Mouse (Mus musculus) intestine, embryonic 14.5 days (tissue): Measurements from ENCODE around the gene Twf1. TPM values are rescaled to one million over a fixed set of nuclear protein-coding genes. Genes with fewer than 3 reads are reported as not detected.

Experiments
- ATAC-seq: fragments of 200-750 bp; cut with Nextera tagmentation; replicated peaks from 2 replicates; pipeline ENCODE4 v1.8.0; 2017; ENCODE audit warnings: low read depth, moderate number of reproducible peaks, moderate TSS enrichment, moderate library complexity; ENCODE audit not compliant: low FRiP score, low TSS enrichment
- DNase-seq: peaks from one replicate; pipeline ENCODE4 v3.0.0-alpha.2; 2018; ENCODE audit warnings: low spot score
- H3K27ac ChIP-seq: fragments of 300-500 bp; sonication (generic); 2 replicates; pipeline ENCODE4 v1.5.1; 2014; ENCODE audit warnings: low read depth, mild to moderate bottlenecking, control low read depth
- H3K27me3 ChIP-seq: fragments of 300-500 bp; sonication (generic); replicated peaks from 2 replicates; pipeline ENCODE4 v1.6.1; 2014; ENCODE audit warnings: low read length, control low read depth; ENCODE audit not compliant: control insufficient read depth, insufficient read depth
- H3K36me3 ChIP-seq: fragments of 300-500 bp; sonication (generic); 2 replicates; pipeline ENCODE4 v1.6.1; 2014; ENCODE audit warnings: low read length, control low read depth; ENCODE audit not compliant: control insufficient read depth, insufficient read depth
- H3K4me1 ChIP-seq: fragments of 300-500 bp; sonication (generic); replicated peaks from 2 replicates; pipeline ENCODE4 v1.6.1; 2014; ENCODE audit warnings: low read length, control low read depth, mixed read lengths; ENCODE audit not compliant: control insufficient read depth, insufficient read depth
- H3K4me2 ChIP-seq: fragments of 300-500 bp; sonication (generic); 2 replicates; pipeline ENCODE4 v1.6.1; 2014; ENCODE audit warnings: low read length
- H3K4me3 ChIP-seq: fragments of 300-500 bp; sonication (generic); 2 replicates; pipeline ENCODE4 v1.5.1; 2014; ENCODE audit warnings: low read depth, low read length, control low read depth, mixed read lengths
- H3K9ac ChIP-seq: fragments of 300-500 bp; sonication (generic); 2 replicates; pipeline ENCODE4 v1.6.1; 2014; ENCODE audit warnings: mild to moderate bottlenecking, low read length
- H3K9me3 ChIP-seq: fragments of 300-500 bp; sonication (generic); 2 replicates; pipeline ENCODE4 v1.6.1; 2016; ENCODE audit warnings: low read length, control low read depth; ENCODE audit not compliant: control insufficient read depth
- WGBS: fragments of 180-500 bp; shearing (Covaris S2); extraction: QIAGEN DNeasy Blood & Tissue Kit; methylation state at CpG from one replicate; pipeline ENCODE4 v1.1.7; 2014; 5-methylcytosine and 5-hydroxymethylcytosine counted together
- polyA plus RNA-seq: library from polyadenylated mRNA; unstranded; fragments of >200 nt; fragmentation: Nextera tagmentation; extraction: Ambion mirVana; gene quantifications from 2 replicates; pipeline ENCODE4 v1.2.1, GENCODE M21; 2014

Gene Twf1
- polyA plus RNA-seq, 1 experiment from 2014 or later, result 101 TPM

DNA sequence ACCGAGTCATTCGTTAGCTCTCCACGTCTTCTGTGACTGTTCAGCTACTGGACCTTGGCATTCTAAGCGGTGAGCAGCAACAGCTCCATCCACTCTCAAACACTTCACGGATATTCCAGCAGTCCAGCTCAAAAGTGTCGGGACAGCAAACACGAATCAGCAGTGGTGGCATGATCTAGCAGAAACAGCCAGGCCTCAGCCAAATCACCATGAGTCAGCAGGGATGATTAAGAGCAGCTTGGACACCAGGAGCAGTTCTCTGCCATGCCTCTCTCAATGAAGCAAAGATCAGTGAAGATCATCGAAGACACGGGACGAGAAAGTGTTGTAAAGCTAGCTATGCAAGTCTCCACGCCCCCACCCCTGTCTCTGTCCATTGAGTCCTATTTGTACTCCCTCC lies 26.3 kb upstream of the Twf1 start:
- no peaks in the 10 kb centered on the region for H3K27me3 ChIP-seq
- no peak overlapping the region for H3K27ac ChIP-seq
- ATAC-seq (no peak), DNase-seq (no peak)
- no peaks in the 10 kb centered on the region for H3K9me3 ChIP-seq
- WGBS, result 92% methylated on average over 11 of the region's 11 CpGs
- H3K9ac ChIP-seq, result no peak overlapping the region
- H3K4me3 ChIP-seq, result no peak overlapping the region
- H3K36me3 ChIP-seq, result no peaks in the 10 kb centered on the region
- H3K4me1 ChIP-seq, result no peaks in the 10 kb centered on the region
- no peak overlapping the region for H3K4me2 ChIP-seq

DNA sequence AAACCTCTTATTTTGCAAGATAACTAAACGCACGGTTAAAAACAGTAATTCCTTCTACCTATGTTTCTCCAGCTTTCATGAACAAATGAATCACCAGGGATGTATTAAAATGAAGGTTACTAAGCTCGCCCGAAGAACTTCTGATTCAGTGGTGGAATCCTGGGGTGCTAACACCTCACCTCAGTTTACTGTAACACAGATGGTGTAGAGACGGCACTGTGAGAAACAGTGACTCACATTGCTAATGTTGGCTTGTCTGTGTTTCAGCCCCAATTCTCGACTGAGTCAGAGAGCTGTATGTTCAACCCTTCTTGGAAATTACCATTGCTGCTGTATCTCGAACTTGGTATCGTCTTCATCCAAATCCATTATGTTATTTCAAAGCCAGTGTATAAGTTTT lies 18.1 kb upstream of the Twf1 start:
- 95% methylated on average over 8 of the region's 8 CpGs for WGBS
- Histone ChIP-seq H3K4me1 (no peaks in the 10 kb centered on the region), H3K27ac (no peak overlapping the region), H3K9me3 (no peaks in the 10 kb centered on the region), H3K36me3 (no peaks in the 10 kb centered on the region), H3K27me3 (no peaks in the 10 kb centered on the region), H3K4me2 (no peak overlapping the region), H3K4me3 (no peak overlapping the region), H3K9ac (no peak overlapping the region)
- ATAC-seq, result no peak
- no peak for DNase-seq

DNA sequence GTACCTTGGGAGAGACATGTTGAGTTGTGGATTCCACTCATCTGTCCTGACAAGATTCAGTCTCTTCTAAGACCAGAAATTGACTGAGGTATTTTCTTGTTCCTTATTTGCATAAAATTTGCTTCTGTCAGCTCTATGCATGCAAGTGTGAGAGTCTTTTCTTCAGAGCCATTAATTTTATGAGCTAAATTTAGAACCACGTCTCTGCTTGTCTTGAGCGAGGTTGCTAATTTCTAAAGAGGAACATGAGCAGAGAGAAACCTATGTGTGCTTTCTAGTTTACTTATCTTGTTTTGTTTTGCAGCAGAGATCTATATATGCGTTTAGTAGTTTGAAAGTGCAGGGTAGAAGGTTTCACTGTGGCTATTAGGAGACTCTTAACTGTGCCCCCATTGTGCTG lies 12.8 kb upstream of the Twf1 start:
- Histone ChIP-seq H3K4me1 (no peaks in the 10 kb centered on the region), H3K9ac (no peak overlapping the region), H3K9me3 (no peaks in the 10 kb centered on the region), H3K36me3 (no peaks in the 10 kb centered on the region), H3K27ac (no peak overlapping the region), H3K4me3 (no peak overlapping the region), H3K27me3 (no peaks in the 10 kb centered on the region), H3K4me2 (no peak overlapping the region)
- DNase-seq (no peak), ATAC-seq (no peak)
- 67% methylated on average over 3 of the region's 3 CpGs for WGBS

DNA sequence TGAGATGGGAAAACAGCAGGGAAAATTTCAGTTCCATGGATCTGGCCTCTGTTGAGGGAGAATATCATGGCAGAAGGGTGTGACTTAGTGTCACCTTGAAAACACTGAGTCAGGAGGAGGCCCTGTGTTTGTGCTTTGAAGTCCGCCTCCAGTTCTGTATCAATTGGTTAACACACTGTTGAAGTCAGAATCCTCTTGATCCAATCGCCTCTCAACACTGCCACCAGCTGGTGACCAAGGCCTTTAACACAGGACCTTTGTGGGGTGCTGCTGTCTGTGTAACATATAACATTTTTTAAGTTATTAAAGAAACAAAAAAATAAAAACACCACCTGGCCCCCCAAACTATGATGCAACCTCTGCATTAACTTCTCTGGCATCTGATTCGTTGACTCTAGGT lies 11.7 kb upstream of the Twf1 start:
- DNase-seq, result no peak
- Histone ChIP-seq H3K4me2 (no peak overlapping the region), H3K4me3 (no peak overlapping the region), H3K9me3 (no peaks in the 10 kb centered on the region), H3K36me3 (no peaks in the 10 kb centered on the region), H3K9ac (no peak overlapping the region), H3K27ac (no peak overlapping the region), H3K27me3 (no peaks in the 10 kb centered on the region), H3K4me1 (no peaks in the 10 kb centered on the region)
- ATAC-seq, result no peak; the same call in 1 of the 2 replicates
- WGBS, result 21% methylated on average over 3 of the region's 3 CpGs

DNA sequence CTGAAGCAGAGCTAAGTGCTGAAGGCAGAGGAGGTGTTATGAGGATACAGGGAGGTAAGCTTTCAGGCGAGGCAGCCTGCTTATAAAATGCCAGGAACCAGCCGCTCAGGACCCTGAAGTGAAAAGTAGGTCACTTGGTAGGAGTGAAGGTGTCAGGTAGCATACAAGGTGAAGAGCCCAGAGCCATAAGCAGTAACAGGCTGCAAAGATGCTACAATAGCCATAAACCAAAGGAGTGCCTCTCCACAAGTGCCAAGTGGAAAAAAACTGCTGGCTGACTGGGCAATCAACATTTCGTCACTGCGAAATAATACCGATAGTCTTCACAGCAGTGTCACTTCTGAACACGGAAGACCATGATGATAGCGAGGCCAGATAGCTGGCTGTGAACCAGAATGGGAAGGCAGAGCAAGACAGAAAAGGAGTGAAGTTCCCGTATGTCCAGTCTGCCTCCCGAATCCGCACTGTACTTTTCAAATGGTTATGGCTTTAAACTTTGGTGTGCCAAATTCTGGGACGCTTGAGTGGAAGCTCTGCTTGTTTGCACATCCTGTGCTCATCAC lies 10.5 kb upstream of the Twf1 start:
- Histone ChIP-seq H3K9ac (no peak overlapping the region), H3K27me3 (no peaks in the 10 kb centered on the region), H3K9me3 (no peaks in the 10 kb centered on the region), H3K27ac (no peak overlapping the region), H3K4me3 (no peak overlapping the region), H3K36me3 (no peaks in the 10 kb centered on the region), H3K4me2 (no peak overlapping the region), H3K4me1 (no peaks in the 10 kb centered on the region)
- 79% methylated on average over 11 of the region's 11 CpGs for WGBS
- ATAC-seq (no peak), DNase-seq (no peak)

DNA sequence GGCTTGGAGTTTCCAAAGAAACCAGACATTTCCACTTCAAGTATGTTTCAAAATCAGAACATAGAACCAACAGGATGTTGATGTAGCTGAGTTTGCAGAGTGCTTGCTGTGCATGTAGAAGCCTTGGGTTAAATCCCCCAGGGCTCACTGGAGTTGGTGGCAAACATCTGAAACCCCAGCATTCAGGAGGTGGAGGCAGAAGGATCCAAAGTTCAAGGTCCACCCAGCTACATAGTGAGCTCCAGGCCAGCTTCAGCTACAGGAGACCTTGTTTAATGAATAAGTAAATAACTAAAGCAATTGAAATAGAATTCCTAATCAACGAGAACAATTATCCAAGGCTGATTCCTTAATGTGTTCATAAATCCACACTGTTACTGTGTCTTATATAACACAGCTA lies 3.9 kb upstream of the Twf1 start:
- Histone ChIP-seq H3K27ac (no peak overlapping the region), H3K27me3 (no peaks in the 10 kb centered on the region), H3K4me3 (no peak overlapping the region), H3K4me2 (no peak overlapping the region), H3K4me1 (peaks cover 2% of the 10 kb centered on the region; the same call in 1 of the 2 replicates), H3K9ac (no peak overlapping the region), H3K9me3 (no peaks in the 10 kb centered on the region), H3K36me3 (no peaks in the 10 kb centered on the region)
- DNase-seq (no peak), ATAC-seq (no peak)
- 61% methylated on average over 1 of the region's 1 CpGs for WGBS

DNA sequence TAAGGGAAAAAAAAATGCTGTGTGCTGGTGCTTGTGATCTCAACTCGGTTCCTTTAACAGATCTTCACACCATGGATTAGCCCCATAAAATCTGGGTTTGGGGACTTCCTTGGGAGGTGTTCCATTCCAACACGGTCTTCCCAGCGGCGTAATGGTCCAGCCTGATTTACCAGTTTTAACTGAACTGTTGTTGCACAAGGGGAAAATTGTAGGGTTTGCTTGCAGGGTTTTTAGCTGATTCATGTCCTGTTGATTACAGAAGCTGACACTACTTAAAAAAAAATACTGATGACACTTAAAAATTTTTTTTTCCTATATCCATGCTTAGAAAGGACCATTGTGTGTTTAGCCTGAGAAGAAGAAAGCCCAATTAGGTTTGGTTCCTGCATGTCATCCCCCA lies 1.7 kb upstream of the Twf1 start:
- Histone ChIP-seq H3K4me1 (peaks cover 12% of the 10 kb centered on the region), H3K4me3 (no peak overlapping the region), H3K36me3 (peaks cover under 1% of the 10 kb centered on the region), H3K27me3 (no peaks in the 10 kb centered on the region), H3K27ac (no peak overlapping the region), H3K9ac (no peak overlapping the region), H3K4me2 (no peak overlapping the region), H3K9me3 (no peaks in the 10 kb centered on the region)
- ATAC-seq (no peak), DNase-seq (no peak)
- WGBS, result 66% methylated on average over 4 of the region's 4 CpGs

DNA sequence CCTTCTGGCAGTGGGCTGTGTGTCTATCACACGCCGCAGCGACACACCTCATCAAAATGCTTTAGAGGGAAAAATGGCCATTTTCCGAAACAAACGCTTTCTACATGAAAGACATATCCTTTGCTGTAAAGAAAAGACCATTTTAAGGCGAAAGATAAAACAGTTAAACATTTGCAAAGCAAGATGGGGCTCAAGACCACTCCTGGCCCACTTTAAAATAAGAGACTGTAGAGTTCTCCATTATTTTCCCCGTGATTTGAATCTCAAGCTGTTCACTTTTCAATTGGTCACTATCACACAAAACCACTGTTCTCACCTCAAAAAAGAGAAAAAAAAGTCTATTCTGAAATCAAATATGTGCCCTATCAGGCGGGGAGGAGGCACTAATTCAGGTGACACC lies 394 bp upstream of the Twf1 start:
- Histone ChIP-seq H3K4me3 (peak overlapping the region; percentile 95), H3K36me3 (peaks cover 14% of the 10 kb centered on the region), H3K4me1 (peaks cover 12% of the 10 kb centered on the region), H3K27me3 (no peaks in the 10 kb centered on the region), H3K4me2 (peak overlapping the region; percentile 45), H3K9ac (peak overlapping the region; percentile 40; the same call in 1 of the 2 replicates), H3K9me3 (no peaks in the 10 kb centered on the region), H3K27ac (no peak overlapping the region)
- ATAC-seq (no peak), DNase-seq (no peak)
- 11% methylated on average over 8 of the region's 8 CpGs for WGBS

DNA sequence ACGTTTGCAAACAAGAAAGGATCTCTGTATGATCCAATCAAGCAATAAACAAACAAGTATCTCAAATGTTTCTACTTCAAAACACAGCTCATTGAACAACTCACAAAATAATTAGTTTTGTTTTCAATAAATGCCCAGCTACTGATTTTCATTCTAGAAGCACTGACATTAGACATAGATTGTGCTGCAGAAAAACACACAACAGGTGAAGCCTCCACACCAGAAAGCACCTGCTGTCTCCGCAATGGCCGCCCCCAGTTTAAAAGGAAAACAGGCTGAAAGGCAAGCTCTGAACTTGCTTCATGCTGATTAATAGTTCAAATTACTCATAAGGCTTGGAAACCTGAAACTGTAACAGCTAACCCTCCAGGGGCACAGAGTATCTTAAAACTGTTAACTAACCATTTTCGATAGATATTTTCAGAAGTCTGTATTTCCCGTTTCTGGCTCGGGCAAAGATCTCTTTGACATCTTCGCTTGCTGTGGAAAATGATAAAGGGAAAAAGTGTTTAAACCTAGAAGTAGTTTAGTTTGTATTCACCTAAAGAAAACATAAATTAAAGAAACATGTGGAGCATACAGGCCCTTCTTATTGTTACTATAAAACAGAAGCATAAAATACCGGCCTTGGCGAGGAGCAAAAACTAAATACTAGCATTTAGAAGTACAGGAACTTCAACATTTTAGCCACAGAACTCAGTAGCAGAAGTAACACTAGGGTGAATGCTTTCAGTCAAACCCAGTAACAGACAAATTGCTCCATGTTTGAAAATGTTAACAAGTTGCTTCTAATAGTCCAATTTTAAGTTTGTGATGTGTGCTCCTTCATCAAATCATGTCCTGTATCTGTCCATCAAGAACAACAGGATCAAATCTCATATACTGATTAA lies 1.6 kb downstream of the Twf1 start:
- peaks cover 33% of the 10 kb centered on the region for H3K36me3 ChIP-seq
- no peaks in the 10 kb centered on the region for H3K9me3 ChIP-seq
- H3K27me3 ChIP-seq, result no peaks in the 10 kb centered on the region
- peak overlapping the region; percentile 76 for H3K4me2 ChIP-seq
- DNase-seq (no peak), ATAC-seq (no peak)
- peak overlapping the region; percentile 95 for H3K4me3 ChIP-seq
- 77% methylated on average over 9 of the region's 9 CpGs for WGBS
- H3K9ac ChIP-seq, result peak overlapping the region; percentile 78
- peaks cover 13% of the 10 kb centered on the region for H3K4me1 ChIP-seq
- H3K27ac ChIP-seq, result no peak overlapping the region
